Mouse (Mus musculus) cerebellum, adult 2 months (tissue): ENCODE data around the gene Spsb1.

Experiments used
- CTCF ChIP-seq: fragments of 200-500 bp; IDR thresholded peaks from 2 replicates; pipeline ENCODE4 v1.5.1; 2011; ENCODE audit warnings: low read depth, mild to moderate bottlenecking, control low read depth, low read length, moderate library complexity, borderline replicate concordance; ENCODE audit not compliant: insufficient read depth
- POLR2A ChIP-seq: fragments of 200-500 bp; IDR thresholded peaks from 2 replicates; pipeline ENCODE4 v1.6.1; 2011; ENCODE audit warnings: low read length, control low read depth, borderline replicate concordance; ENCODE audit not compliant: insufficient read depth

DNA sequence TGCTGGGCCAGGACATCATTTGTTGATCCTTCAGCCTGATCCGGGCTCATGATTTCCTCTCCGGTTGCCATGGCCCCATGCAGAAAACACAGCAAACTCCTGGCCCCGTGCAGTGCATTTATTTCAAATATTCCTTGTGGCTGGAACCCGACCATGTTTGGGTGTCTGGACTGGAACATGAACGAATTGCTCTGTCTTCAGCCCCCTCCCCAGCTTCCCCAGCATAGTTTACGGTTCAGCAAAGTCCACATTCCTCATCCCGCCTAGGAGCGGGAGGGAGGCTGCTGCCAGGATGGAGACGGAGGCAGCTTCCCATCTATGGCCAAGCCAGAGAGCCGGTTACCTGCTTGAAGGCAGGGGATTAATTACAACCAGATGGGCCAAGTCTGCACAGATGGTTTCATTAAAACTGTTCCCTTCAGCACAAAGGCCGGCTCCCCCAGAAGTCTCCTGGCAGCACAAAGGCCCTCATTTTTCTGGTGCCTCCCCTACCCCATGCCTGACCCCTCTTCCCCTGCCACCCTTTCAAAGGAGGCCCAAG is 61.2 kb downstream of the Spsb1 start:
- TF ChIP-seq CTCF: no peak
- TF ChIP-seq POLR2A: no peak
